ENCODE assay signal across 9 mouse cellular contexts in genomic region chr5:120251697-120252401, GRCm38 (mm10).
DNase-seq lines count a peak whose midpoint lies in the region; ATAC-seq lines count a peak whose summit lies in the region.
"Had no signal": no experiment of that assay in that cellular context is flagged by ENCODE, and none has a peak within 500 bp of the region (broad histone marks: within the 10 kb centered on the region; RNA-seq: fewer than 3 reads in every experiment).

No protein-coding gene starts in this region.

- peaks cover 52% of the 10 kb centered on the region for H3K27me3 ChIP-seq in liver, embryonic 15.5 days

- no peak for ATAC-seq in liver, embryonic 15.5 days (ENCODE audit: insufficient read depth)

- no peak overlapping the region for H3K9ac ChIP-seq in liver, embryonic 15.5 days

- WGBS in liver, embryonic 15.5 days (ENCODE audit: insufficient replicate concordance): 10% methylated on average over 22 of the region's 22 CpGs

- no peaks in the 10 kb centered on the region for H3K36me3 ChIP-seq in liver, embryonic 15.5 days (replicated peaks)

- H3K27ac ChIP-seq in liver, embryonic 15.5 days (replicated peaks): no peak overlapping the region

- H3K4me1 ChIP-seq in liver, embryonic 15.5 days (replicated peaks): no peaks in the 10 kb centered on the region; the same call in 1 of the 2 replicates

- H3K4me3 ChIP-seq in liver, embryonic 15.5 days (replicated peaks): no peak overlapping the region

- DNase-seq in cerebellum, postnatal 14 days: peak; percentile 50 to 51
- DNase-seq in cerebellum, adult 9-10 months: no peak
- peak; percentile 48 for DNase-seq in retina, postnatal 1 day
- no peak for DNase-seq in retina, embryonic 14.5 days (ENCODE audit: low spot score)
- no peak for DNase-seq in urinary bladder, adult 18-20 months (ENCODE audit: low spot score in 2 of 2)
- DNase-seq in adrenal gland, adult 2 months: no peak
- no peak for DNase-seq in urinary bladder, postnatal 4 days (ENCODE audit: low spot score in 2 of 2)
- DNase-seq: thymus, postnatal 14 days had no signal

- H3K9me3 ChIP-seq in liver, embryonic 15.5 days (replicated peaks): no peaks in the 10 kb centered on the region

- peak overlapping the region; percentile 35 for H3K4me2 ChIP-seq in liver, embryonic 15.5 days

Comparison
In these comparisons a context has a peak if more than half of its experiments do, and no peak if none do; other contexts are left out.
1. DNase-seq: peak in cerebellum, postnatal 14 days (2 of 2) and retina, postnatal 1 day (single experiment); none in cerebellum, adult 9-10 months (single experiment), retina, embryonic 14.5 days (single experiment), urinary bladder, adult 18-20 months (0 of 2), adrenal gland, adult 2 months (single experiment) and urinary bladder, postnatal 4 days (0 of 2).